Mouse (Mus musculus) CD4-positive, CD25-positive, alpha-beta regulatory T cell, adult 9 weeks (primary cell): ENCODE results near the gene Fam19a3. TPM values are rescaled to one million over a fixed set of nuclear protein-coding genes. Genes with fewer than 3 reads are reported as not detected.

Experiments
- polyA plus RNA-seq: library from polyadenylated mRNA; unstranded; fragments of 100-300 nt; shearing (Covaris generic); gene quantifications from one replicate; pipeline ENCODE4 v1.2.1, GENCODE M21; 2017

Fam19a3 gene
- polyA plus RNA-seq = 1.0 TPM

GRCm38 (mm10) chr3:104781471-104781903 is at the start of gene Fam19a3:
Fam19a3 (minus strand) TSS chr3:104781840.

GRCm38 (mm10) chr3:104817991-104818748 is 36.5 kb upstream of the Fam19a3 start, which contains the start of gene Mov10:
Mov10 (minus strand) TSS chr3:104818563.

GRCm38 (mm10) chr3:104788075-104788474 is 6.4 kb upstream of the Fam19a3 start, which contains the start of gene Rhoc:
Rhoc (plus strand) TSS chr3:104788375.

GRCm38 (mm10) chr3:104780561-104781420 is 849 bp downstream of the Fam19a3 start, which contains the start of gene Ppm1j:
Ppm1j (plus strand) TSS chr3:104781056.

Other genes with a start within 250 kb of the Fam19a3 start
- 15.1 TPM for gene Slc16a1, start 143.2 kb downstream of the Fam19a3 start, polyA plus RNA-seq
- gene Ppm1j, start 784 bp downstream of the Fam19a3 start, polyA plus RNA-seq = 58.2 TPM
- 13.0 TPM for gene Rhoc, start 6.5 kb upstream of the Fam19a3 start, polyA plus RNA-seq
- 60.3 TPM for gene Mov10, start 36.7 kb upstream of the Fam19a3 start, polyA plus RNA-seq
- gene St7l, start 82.2 kb upstream of the Fam19a3 start, polyA plus RNA-seq = 46.3 TPM
- gene Capza1, start 82.7 kb upstream of the Fam19a3 start, polyA plus RNA-seq = 510 TPM
- 0.27 TPM for gene Wnt2b, start 180.1 kb upstream of the Fam19a3 start, polyA plus RNA-seq